Mouse (Mus musculus) forebrain, embryonic 13.5 days (tissue): ENCODE data around the gene Krtcap2. TPM values are rescaled to one million over a fixed set of nuclear protein-coding genes. Genes with fewer than 3 reads are reported as not detected.

Experiments
- ATAC-seq: fragments of 200-750 bp; cut with Nextera tagmentation; 2 replicates; pipeline ENCODE4 v1.8.0; 2017
- H3K27ac ChIP-seq: fragments of 300-500 bp; sonication (generic); 2 replicates; pipeline ENCODE4 v1.5.1; 2015; ENCODE audit warnings: inconsistent platforms, mild to moderate bottlenecking, moderate library complexity
- H3K27me3 ChIP-seq: fragments of 300-500 bp; sonication (generic); 2 replicates; pipeline ENCODE4 v1.6.1; 2015; ENCODE audit warnings: mild to moderate bottlenecking, inconsistent platforms
- H3K36me3 ChIP-seq: fragments of 300-500 bp; sonication (generic); 2 replicates; pipeline ENCODE4 v1.6.1; 2015; ENCODE audit warnings: mild to moderate bottlenecking, inconsistent platforms; ENCODE audit not compliant: poor library complexity, severe bottlenecking
- H3K4me1 ChIP-seq: fragments of 300-500 bp; sonication (generic); 2 replicates; pipeline ENCODE4 v1.6.1; 2015; ENCODE audit warnings: inconsistent platforms
- H3K4me2 ChIP-seq: fragments of 300-500 bp; sonication (generic); 2 replicates; pipeline ENCODE4 v1.6.1; 2015; ENCODE audit warnings: inconsistent platforms, mild to moderate bottlenecking, moderate library complexity
- H3K4me3 ChIP-seq: fragments of 300-500 bp; sonication (generic); 2 replicates; pipeline ENCODE4 v1.5.1; 2015; ENCODE audit warnings: mild to moderate bottlenecking, inconsistent platforms
- H3K9ac ChIP-seq: fragments of 300-500 bp; sonication (generic); 2 replicates; pipeline ENCODE4 v1.6.1; 2015; ENCODE audit warnings: mild to moderate bottlenecking, inconsistent platforms
- H3K9me3 ChIP-seq: fragments of 300-500 bp; sonication (generic); replicated peaks from 2 replicates; pipeline ENCODE4 v1.6.1; 2016; ENCODE audit warnings: inconsistent platforms
- whole genome bisulfite sequencing: fragments of 180-500 bp; shearing (Covaris S2); methylation state at CpG from one replicate; pipeline ENCODE4 v1.1.7; 2015; 5-methylcytosine and 5-hydroxymethylcytosine counted together
- polyA plus RNA-seq: library from polyadenylated mRNA; unstranded; fragments of >200 nt; fragmentation: Nextera tagmentation; extraction: Ambion mirVana; gene quantifications from 2 replicates; pipeline ENCODE4 v1.2.1, GENCODE M21; 2015

Gene Krtcap2
- polyA plus RNA-seq, 1 experiment from 2014 or later: 237 TPM

- Histone ChIP-seq H3K9ac (no peak overlapping the region), H3K27ac (no peak overlapping the region), H3K4me1 (peaks cover 5% of the 10 kb centered on the region), H3K4me3 (no peak overlapping the region), H3K27me3 (peaks cover 7% of the 10 kb centered on the region; the same call in 1 of the 2 replicates), H3K9me3 (no peaks in the 10 kb centered on the region), H3K4me2 (no peak overlapping the region), H3K36me3 (no peaks in the 10 kb centered on the region)
- 81% methylated on average over 5 of the region's 5 CpGs for WGBS
- no peak for ATAC-seq
Measured at GRCm38 (mm10) chr3:89256177-89256576, 10.4 kb downstream of the Krtcap2 start.

- ATAC-seq: no peak
- Histone ChIP-seq H3K27me3 (no peaks in the 10 kb centered on the region), H3K36me3 (no peaks in the 10 kb centered on the region), H3K4me1 (no peaks in the 10 kb centered on the region), H3K9me3 (no peaks in the 10 kb centered on the region), H3K4me3 (no peak within 1 kb of the TSS), H3K4me2 (no peak within 1 kb of the TSS), H3K27ac (no peak within 1 kb of the TSS), H3K9ac (no peak within 1 kb of the TSS)
- WGBS: 63% methylated on average over 7 of the region's 7 CpGs
Measured at GRCm38 (mm10) chr3:89259076-89259475, 13.3 kb downstream of the Krtcap2 start, which contains the start of gene Dpm3. TSS of gene Dpm3 (plus strand) at chr3:89259358.

- ATAC-seq: no peak
- H3K9ac ChIP-seq: no peak overlapping the region
- H3K4me1 ChIP-seq: no peaks in the 10 kb centered on the region
- H3K27ac ChIP-seq: no peak overlapping the region
- H3K4me3 ChIP-seq: no peak overlapping the region
- no peak overlapping the region for H3K4me2 ChIP-seq
- no peaks in the 10 kb centered on the region for H3K9me3 ChIP-seq
- WGBS: 76% methylated on average over 3 of the region's 3 CpGs
- no peaks in the 10 kb centered on the region for H3K36me3 ChIP-seq
- no peaks in the 10 kb centered on the region for H3K27me3 ChIP-seq
Measured at GRCm38 (mm10) chr3:89260211-89260610, 14.4 kb downstream of the Krtcap2 start.

GRCm38 (mm10) chr3:89262417-89262816 is 16.7 kb downstream of the Krtcap2 start:
- Histone ChIP-seq H3K27me3 (no peaks in the 10 kb centered on the region), H3K9me3 (no peaks in the 10 kb centered on the region), H3K4me3 (no peak overlapping the region), H3K4me2 (no peak overlapping the region), H3K27ac (no peak overlapping the region), H3K9ac (no peak overlapping the region), H3K4me1 (peaks cover 13% of the 10 kb centered on the region), H3K36me3 (no peaks in the 10 kb centered on the region)
- no peak for ATAC-seq
- WGBS: 81% methylated on average over 10 of the region's 10 CpGs

GRCm38 (mm10) chr3:89266439-89266893 is 20.7 kb downstream of the Krtcap2 start:
- WGBS: under 1% methylated on average over 20 of the region's 20 CpGs
- Histone ChIP-seq H3K9me3 (no peaks in the 10 kb centered on the region), H3K4me2 (peak overlapping the region; percentile 95), H3K4me1 (peaks cover 45% of the 10 kb centered on the region), H3K27me3 (no peaks in the 10 kb centered on the region), H3K4me3 (peak overlapping the region; percentile 76), H3K9ac (peak overlapping the region; percentile 92), H3K27ac (peak overlapping the region; percentile 67; the same call in 1 of the 2 replicates), H3K36me3 (no peaks in the 10 kb centered on the region; the same call in 1 of the 2 replicates)
- peak; percentile 91 for ATAC-seq

GRCm38 (mm10) chr3:89268916-89269315 is 23.1 kb downstream of the Krtcap2 start:
- Histone ChIP-seq H3K9ac (no peak overlapping the region), H3K4me1 (peaks cover 50% of the 10 kb centered on the region), H3K36me3 (no peaks in the 10 kb centered on the region; the same call in 1 of the 2 replicates), H3K27ac (no peak overlapping the region), H3K4me3 (no peak overlapping the region), H3K9me3 (no peaks in the 10 kb centered on the region), H3K27me3 (no peaks in the 10 kb centered on the region), H3K4me2 (peak overlapping the region; percentile 86; the same call in 1 of the 2 replicates)
- 52% methylated on average over 8 of the region's 8 CpGs for WGBS
- ATAC-seq: no peak

- Histone ChIP-seq H3K4me2 (peak within 1 kb of the TSS; percentile 86), H3K27me3 (no peaks in the 10 kb centered on the region), H3K4me1 (peaks cover 50% of the 10 kb centered on the region), H3K9me3 (no peaks in the 10 kb centered on the region), H3K4me3 (peak within 1 kb of the TSS; percentile 56), H3K27ac (peak within 1 kb of the TSS; percentile 54), H3K36me3 (no peaks in the 10 kb centered on the region; the same call in 1 of the 2 replicates), H3K9ac (peak within 1 kb of the TSS; percentile 82)
- WGBS: 4% methylated on average over 39 of the region's 39 CpGs
- ATAC-seq: peak; percentile 68
Measured at GRCm38 (mm10) chr3:89270051-89270755, 24.4 kb downstream of the Krtcap2 start, which contains the start of gene Slc50a1. TSS of gene Slc50a1 (minus strand) at chr3:89270570.

- peak overlapping the region; percentile 86 for H3K4me2 ChIP-seq
- H3K4me1 ChIP-seq: peaks cover 49% of the 10 kb centered on the region
- WGBS: 56% methylated on average over 6 of the region's 6 CpGs
- H3K9me3 ChIP-seq: no peaks in the 10 kb centered on the region
- no peaks in the 10 kb centered on the region for H3K27me3 ChIP-seq
- peak overlapping the region; percentile 82 for H3K9ac ChIP-seq
- peak; percentile 19; the same call in 1 of the 2 replicates for ATAC-seq
- peak overlapping the region; percentile 16; the same call in 1 of the 2 replicates for H3K27ac ChIP-seq
- H3K4me3 ChIP-seq: peak overlapping the region; percentile 56; the same call in 1 of the 2 replicates
- no peaks in the 10 kb centered on the region; the same call in 1 of the 2 replicates for H3K36me3 ChIP-seq
Measured at GRCm38 (mm10) chr3:89270891-89271290, 25.1 kb downstream of the Krtcap2 start.

- Histone ChIP-seq H3K27me3 (0 out of 2 replicates have a peak, but pooled peaks cover 4% of the 10 kb centered on the region), H3K27ac (no peak overlapping the region), H3K36me3 (no peaks in the 10 kb centered on the region; the same call in 1 of the 2 replicates), H3K4me2 (no peak overlapping the region), H3K4me3 (no peak overlapping the region), H3K9me3 (no peaks in the 10 kb centered on the region), H3K4me1 (peaks cover 44% of the 10 kb centered on the region), H3K9ac (no peak overlapping the region)
- WGBS: 51% methylated on average over 6 of the region's 6 CpGs
- ATAC-seq: no peak
Measured at GRCm38 (mm10) chr3:89271760-89272159, 26.0 kb downstream of the Krtcap2 start.

- Histone ChIP-seq H3K4me1 (peaks cover 37% of the 10 kb centered on the region), H3K4me3 (no peak overlapping the region), H3K27ac (no peak overlapping the region), H3K4me2 (no peak overlapping the region), H3K9ac (no peak overlapping the region), H3K9me3 (no peaks in the 10 kb centered on the region), H3K36me3 (no peaks in the 10 kb centered on the region), H3K27me3 (peaks cover 37% of the 10 kb centered on the region)
- WGBS: 92% methylated on average over 13 of the region's 13 CpGs
- no peak for ATAC-seq
Measured at GRCm38 (mm10) chr3:89276061-89276460, 30.3 kb downstream of the Krtcap2 start.

- peaks cover 37% of the 10 kb centered on the region for H3K4me1 ChIP-seq
- no peaks in the 10 kb centered on the region for H3K36me3 ChIP-seq
- 53% methylated on average over 14 of the region's 14 CpGs for WGBS
- H3K9ac ChIP-seq: peak overlapping the region; percentile 34; the same call in 1 of the 2 replicates
- H3K9me3 ChIP-seq: no peaks in the 10 kb centered on the region
- H3K27ac ChIP-seq: peak overlapping the region; percentile 10; the same call in 1 of the 2 replicates
- peak overlapping the region; percentile 95 for H3K4me2 ChIP-seq
- no peak for ATAC-seq
- H3K27me3 ChIP-seq: peaks cover 47% of the 10 kb centered on the region
- no peak overlapping the region for H3K4me3 ChIP-seq
Measured at GRCm38 (mm10) chr3:89277281-89278021, 31.7 kb downstream of the Krtcap2 start.

- no peak for ATAC-seq
- H3K27me3 ChIP-seq: peaks cover 47% of the 10 kb centered on the region
- peak overlapping the region; percentile 34; the same call in 1 of the 2 replicates for H3K9ac ChIP-seq
- no peaks in the 10 kb centered on the region for H3K9me3 ChIP-seq
- peak overlapping the region; percentile 95 for H3K4me2 ChIP-seq
- 79% methylated on average over 7 of the region's 7 CpGs for WGBS
- no peak overlapping the region for H3K27ac ChIP-seq
- H3K4me1 ChIP-seq: peaks cover 37% of the 10 kb centered on the region
- H3K36me3 ChIP-seq: no peaks in the 10 kb centered on the region
- H3K4me3 ChIP-seq: peak overlapping the region; percentile 49; the same call in 1 of the 2 replicates
Measured at GRCm38 (mm10) chr3:89278107-89278506, 32.3 kb downstream of the Krtcap2 start.
